In the genomic region with DNA sequence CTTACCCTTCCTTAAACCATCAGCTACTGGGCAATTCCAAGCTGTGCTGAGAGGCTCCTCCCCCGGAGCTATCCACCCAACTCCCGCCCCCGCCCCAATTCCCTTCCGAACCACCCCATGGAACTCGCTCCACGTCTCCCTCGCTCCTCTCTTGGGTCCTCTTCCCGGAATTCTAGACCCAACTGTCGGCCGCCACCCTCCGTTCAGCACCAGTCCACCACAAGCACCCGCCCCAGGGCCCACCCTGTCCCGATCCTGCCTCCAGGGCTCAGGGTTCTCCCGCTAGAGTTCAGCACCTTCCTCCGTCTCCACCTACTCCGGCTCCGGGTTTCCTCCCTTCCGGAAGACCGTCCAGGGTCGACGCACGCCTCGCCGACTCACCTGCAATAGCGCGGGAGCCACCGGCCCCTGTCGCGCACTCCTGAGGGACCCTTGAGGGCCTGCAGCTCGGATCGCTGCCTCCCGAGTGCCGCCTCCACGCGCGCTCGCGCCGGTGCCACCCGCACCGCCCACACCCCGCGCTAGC, we compare ENCODE assay signal across 8 mouse cellular contexts. TPM values are rescaled to one million over a fixed set of nuclear protein-coding genes. Genes with fewer than 3 reads are reported as not detected.
DNase-seq lines count a peak whose midpoint lies in the region; ATAC-seq and TF ChIP-seq lines count a peak whose summit lies in the region.

No protein-coding gene starts in this region.

- H3K4me3 ChIP-seq in heart, embryonic 14.5 days (ENCODE audit: control insufficient read depth in 1 of 2, insufficient read depth in 1 of 2, low read depth in 1 of 2, low read length in 2 of 2): peak overlapping the region; percentile 66 to 84
- H3K4me3 ChIP-seq in MEL (ENCODE audit: control insufficient read depth in 1 of 2, insufficient read depth in 1 of 2, low read depth in 2 of 2, low read length in 2 of 2): peak overlapping the region; percentile 78 to 80
- H3K4me3 ChIP-seq in embryonic facial prominence, embryonic 15.5 days (replicated peaks): peak overlapping the region; percentile 76
- peak overlapping the region; percentile 78 for H3K4me3 ChIP-seq in limb, embryonic 12.5 days (replicated peaks)
- H3K4me3 ChIP-seq in neural tube, embryonic 13.5 days: peak overlapping the region; percentile 68

- peak in 1 of 2 experiments; percentile 14; a peak in 2 of 4 replicates for TF ChIP-seq EP300 in MEL (IDR thresholded peaks at IDR 0.05; ENCODE audit: low read depth in 1 of 2, low read length in 2 of 2)

- WGBS in heart, embryonic 14.5 days: under 1% methylated on average over 43 of the region's 43 CpGs
- WGBS in embryonic facial prominence, embryonic 15.5 days: under 1% methylated on average over 34 of the region's 43 CpGs
- under 1% methylated on average over 43 of the region's 43 CpGs for WGBS in limb, embryonic 12.5 days
- WGBS in neural tube, embryonic 13.5 days: under 1% methylated on average over 42 of the region's 43 CpGs

- no peaks in the 10 kb centered on the region for H3K36me3 ChIP-seq in heart, embryonic 14.5 days (ENCODE audit: control insufficient read depth, insufficient read depth, low read length)
- H3K36me3 ChIP-seq in MEL (ENCODE audit: control insufficient read depth in 1 of 2, insufficient read depth in 2 of 2, low read length in 2 of 2): peaks cover 0 to 15% of the 10 kb centered on the region in 2 experiments; a peak in 2 of 4 replicates
- H3K36me3 ChIP-seq in embryonic facial prominence, embryonic 15.5 days: no peaks in the 10 kb centered on the region
- no peaks in the 10 kb centered on the region for H3K36me3 ChIP-seq in limb, embryonic 12.5 days
- no peaks in the 10 kb centered on the region for H3K36me3 ChIP-seq in neural tube, embryonic 13.5 days

- no peak for DNase-seq in heart, postnatal 14 days
- peak; percentile 89 for DNase-seq in MEL (ENCODE audit: low read depth, low spot score)
- DNase-seq in thymus, postnatal 14 days: no peak
- no peak for DNase-seq in natural killer cell, adult 2 months (ENCODE audit: low spot score in 2 of 2)

- TF ChIP-seq POLR2A in MEL (IDR thresholded peaks at IDR 0.05; ENCODE audit: control insufficient read depth in 1 of 2, insufficient read depth in 1 of 2, low read depth in 1 of 2, low read length in 2 of 2, poor library complexity in 1 of 2): peak in 1 of 2 experiments; percentile 59; a peak in 2 of 4 replicates

- ATAC-seq in heart, embryonic 14.5 days (ENCODE audit: insufficient number of reproducible peaks, insufficient read depth, low FRiP score, low read depth): peak; percentile 23
- peak; percentile 34 for ATAC-seq in embryonic facial prominence, embryonic 15.5 days (ENCODE audit: insufficient number of reproducible peaks, low FRiP score, low TSS enrichment, low read depth)
- ATAC-seq in limb, embryonic 12.5 days (ENCODE audit: insufficient number of reproducible peaks, insufficient read depth, low FRiP score, low TSS enrichment, low read depth): peak; percentile 50
- peak; percentile 77 for ATAC-seq in neural tube, embryonic 13.5 days (ENCODE audit: low read depth)

- peak overlapping the region; percentile 72 for H3K9ac ChIP-seq in heart, embryonic 14.5 days (ENCODE audit: low read length)
- H3K9ac ChIP-seq in MEL (ENCODE audit: control insufficient read depth, low read depth, low read length, poor library complexity, severe bottlenecking): peak overlapping the region; percentile 78
- H3K9ac ChIP-seq in embryonic facial prominence, embryonic 15.5 days: peak overlapping the region; percentile 55
- peak overlapping the region; percentile 60 for H3K9ac ChIP-seq in limb, embryonic 12.5 days (replicated peaks)
- peak overlapping the region; percentile 77 for H3K9ac ChIP-seq in neural tube, embryonic 13.5 days

- H3K4me2 ChIP-seq in heart, embryonic 14.5 days (ENCODE audit: low read length): peak overlapping the region; percentile 92
- peak overlapping the region; percentile 96 for H3K4me2 ChIP-seq in embryonic facial prominence, embryonic 15.5 days (replicated peaks)
- H3K4me2 ChIP-seq in limb, embryonic 12.5 days: peak overlapping the region; percentile 71
- H3K4me2 ChIP-seq in neural tube, embryonic 13.5 days: peak overlapping the region; percentile 96

- no peaks in the 10 kb centered on the region for H3K9me3 ChIP-seq in heart, embryonic 14.5 days (ENCODE audit: control insufficient read depth, low read length)
- no peaks in the 10 kb centered on the region for H3K9me3 ChIP-seq in MEL (replicated peaks; ENCODE audit: insufficient read depth, low read length)
- no peaks in the 10 kb centered on the region for H3K9me3 ChIP-seq in embryonic facial prominence, embryonic 15.5 days (replicated peaks)
- no peaks in the 10 kb centered on the region for H3K9me3 ChIP-seq in limb, embryonic 12.5 days
- H3K9me3 ChIP-seq in neural tube, embryonic 13.5 days: no peaks in the 10 kb centered on the region

- TF ChIP-seq CTCF in MEL (IDR thresholded peaks at IDR 0.05 in 2 of 3, conservative IDR thresholded peaks at IDR 0.05 in 1 of 3; ENCODE audit: control insufficient read depth in 1 of 3, insufficient read depth in 1 of 3, low read depth in 2 of 3, low read length in 3 of 3, poor library complexity in 1 of 3, severe bottlenecking in 1 of 3): no peak

- TF ChIP-seq RAD21 in MEL (IDR thresholded peaks at IDR 0.05; ENCODE audit: low read depth, low read length): no peak

- peaks cover 16% of the 10 kb centered on the region for H3K27me3 ChIP-seq in heart, embryonic 14.5 days (ENCODE audit: control insufficient read depth, insufficient read depth, low read length)
- H3K27me3 ChIP-seq in MEL (ENCODE audit: control insufficient read depth in 1 of 2, insufficient read depth in 2 of 2, low read length in 2 of 2): no peaks in the 10 kb centered on the region
- no peaks in the 10 kb centered on the region for H3K27me3 ChIP-seq in embryonic facial prominence, embryonic 15.5 days
- H3K27me3 ChIP-seq in limb, embryonic 12.5 days: peaks cover 3% of the 10 kb centered on the region; the same call in 1 of the 2 replicates
- H3K27me3 ChIP-seq in neural tube, embryonic 13.5 days: peaks cover 27% of the 10 kb centered on the region

- peaks cover 7 to 25% of the 10 kb centered on the region in 2 experiments; a peak in 3 of 4 replicates for H3K4me1 ChIP-seq in heart, embryonic 14.5 days (ENCODE audit: control insufficient read depth in 2 of 2, insufficient read depth in 2 of 2, low read length in 2 of 2)
- H3K4me1 ChIP-seq in MEL (ENCODE audit: control insufficient read depth in 1 of 2, insufficient read depth in 2 of 2, low read length in 2 of 2): peaks cover 6 to 23% of the 10 kb centered on the region in 2 experiments; a peak in 3 of 4 replicates
- peaks cover 78% of the 10 kb centered on the region for H3K4me1 ChIP-seq in embryonic facial prominence, embryonic 15.5 days
- peaks cover 57% of the 10 kb centered on the region for H3K4me1 ChIP-seq in limb, embryonic 12.5 days (replicated peaks)
- H3K4me1 ChIP-seq in neural tube, embryonic 13.5 days (replicated peaks): peaks cover 68% of the 10 kb centered on the region

- peak overlapping the region; percentile 42 to 55; a peak in 3 of 4 replicates for H3K27ac ChIP-seq in heart, embryonic 14.5 days (replicated peaks in 1 of 2; ENCODE audit: control insufficient read depth in 1 of 2, insufficient read depth in 1 of 2, low read depth in 2 of 2, low read length in 2 of 2)
- H3K27ac ChIP-seq in MEL (ENCODE audit: control insufficient read depth, low read depth, low read length): peak overlapping the region; percentile 59
- H3K27ac ChIP-seq in embryonic facial prominence, embryonic 15.5 days (replicated peaks): peak overlapping the region; percentile 89
- peak overlapping the region; percentile 88 for H3K27ac ChIP-seq in limb, embryonic 12.5 days
- H3K27ac ChIP-seq in neural tube, embryonic 13.5 days (replicated peaks): peak overlapping the region; percentile 83

- intact Hi-C loops in heart, postnatal 14 days (cut with DNase I): no loop called here

- peaks cover 22% of the 10 kb centered on the region for H3K79me2 ChIP-seq in MEL (ENCODE audit: control insufficient read depth, insufficient read depth, low read length, poor library complexity)

TF ChIP-seq in MEL, 35 proteins besides CTCF, POLR2A, EP300 and RAD21 (continues in another document):
- 0 out of 2 replicates have a peak, but pooled peaks have one; percentile 9 for TF ChIP-seq MYC (IDR thresholded peaks at IDR 0.05; ENCODE audit: low read depth, low read length)
- no peak for TF ChIP-seq KAT2A (conservative IDR thresholded peaks at IDR 0.05; ENCODE audit: low read depth, low read length)
- TF ChIP-seq SIN3A (IDR thresholded peaks at IDR 0.05; ENCODE audit: low read length): peak; percentile 73
- TF ChIP-seq ZKSCAN1 (IDR thresholded peaks at IDR 0.05; ENCODE audit: low read depth, low read length): no peak
- no peak for TF ChIP-seq RCOR1 (IDR thresholded peaks at IDR 0.05; ENCODE audit: low read depth, low read length)
- TF ChIP-seq MXI1 (IDR thresholded peaks at IDR 0.05; ENCODE audit: low read depth, low read length): peak; percentile 86; the same call in 1 of the 2 replicates
- TF ChIP-seq POLR2AphosphoS5 (IDR thresholded peaks at IDR 0.05; ENCODE audit: borderline replicate concordance, low read depth, low read length): no peak
- TF ChIP-seq UBTF (IDR thresholded peaks at IDR 0.05; ENCODE audit: borderline replicate concordance, insufficient read depth, low read depth, low read length): 0 out of 2 replicates have a peak, but pooled peaks have one; percentile 72

RNA-seq across cellular contexts. Expression of a gene that starts 0.3 kb away (rescaled TPM):
- 11.0 and 13.2 TPM in 2 replicates for polyA plus RNA-seq in heart, embryonic 14.5 days (2014; fragmentation: Nextera tagmentation; extraction: Ambion mirVana)
- 10 to 100 TPM in 1 of 2 experiments, 1 to 10 TPM in 1; 9.2 to 10.3 TPM for total RNA-seq in heart, postnatal 14 days (2021)
- total RNA-seq in MEL (2012; rRNA removed): 31.3 and 32.8 TPM in 2 replicates
- polyA plus RNA-seq in MEL (2012; ENCODE audit: insufficient read depth in 1 of 2, insufficient read length in 2 of 2, low read depth in 1 of 2, low replicate concordance in 2 of 2, missing spikeins in 1 of 2): 10 to 100 TPM in 1 of 2 experiments, not detected in 1; 27.5 TPM
- 36.8 and 42.0 TPM in 2 replicates for polyA plus RNA-seq in embryonic facial prominence, embryonic 15.5 days (2015; fragmentation: Nextera tagmentation; extraction: Ambion mirVana)
- polyA plus RNA-seq in limb, embryonic 12.5 days (2016; fragmentation: Nextera tagmentation; extraction: Ambion mirVana): 17.0 and 17.5 TPM in 2 replicates
- polyA plus RNA-seq in neural tube, embryonic 13.5 days (2015; fragmentation: Nextera tagmentation; extraction: Ambion mirVana): 11.1 and 12.7 TPM in 2 replicates

RNA-seq across cellular contexts. Expression of a gene that starts 29.0 kb away (rescaled TPM):
- polyA plus RNA-seq in heart, embryonic 14.5 days (2014; fragmentation: Nextera tagmentation; extraction: Ambion mirVana): 62.4 and 65.4 TPM in 2 replicates
- total RNA-seq in heart, postnatal 14 days (2021): 10 to 100 TPM; 28.2 to 30.3 TPM
- total RNA-seq in MEL (2012; rRNA removed): 73.8 and 76.7 TPM in 2 replicates
- polyA plus RNA-seq in MEL (2012; ENCODE audit: insufficient read depth in 1 of 2, insufficient read length in 2 of 2, low read depth in 1 of 2, low replicate concordance in 2 of 2, missing spikeins in 1 of 2): 10 to 100 TPM in 1 of 2 experiments, not detected in 1; 58.3 TPM
- polyA plus RNA-seq in embryonic facial prominence, embryonic 15.5 days (2015; fragmentation: Nextera tagmentation; extraction: Ambion mirVana): 93.8 and 95.1 TPM in 2 replicates
- polyA plus RNA-seq in limb, embryonic 12.5 days (2016; fragmentation: Nextera tagmentation; extraction: Ambion mirVana): 105 and 115 TPM in 2 replicates
- polyA plus RNA-seq in neural tube, embryonic 13.5 days (2015; fragmentation: Nextera tagmentation; extraction: Ambion mirVana): 97.5 and 102 TPM in 2 replicates

Comparison
In these comparisons a context has a peak if more than half of its experiments do, and no peak if none do; other contexts are left out.
1. ATAC-seq: peak in every context shown above with its lines; median percentile 77 in neural tube, embryonic 13.5 days; 50 in limb, embryonic 12.5 days; 34 in embryonic facial prominence, embryonic 15.5 days; 23 in heart, embryonic 14.5 days.